Mouse (Mus musculus) liver, embryonic 12.5 days (tissue): ENCODE results near the gene Acta2. TPM values are rescaled to one million over a fixed set of nuclear protein-coding genes. Genes with fewer than 3 reads are reported as not detected.
"Not testable (repeated sequence)": the region's sequence is repeated elsewhere in the genome, so short reads cannot be mapped to it uniquely, and the experiment has no call there.

Experiments used
- ATAC-seq: fragments of 200-750 bp; cut with Nextera tagmentation; 2 replicates; pipeline ENCODE4 v1.8.0; 2017; ENCODE audit warnings: moderate number of reproducible peaks, mild to moderate bottlenecking, moderate library complexity
- H3K27ac ChIP-seq: fragments of 300-500 bp; sonication (generic); 2 replicates; pipeline ENCODE4 v1.5.1; 2016; ENCODE audit warnings: mild to moderate bottlenecking
- H3K27me3 ChIP-seq: fragments of 300-500 bp; sonication (generic); replicated peaks from 2 replicates; pipeline ENCODE4 v1.6.1; 2016; ENCODE audit warnings: mild to moderate bottlenecking, moderate library complexity
- H3K36me3 ChIP-seq: fragments of 300-500 bp; sonication (generic); 2 replicates; pipeline ENCODE4 v1.6.1; 2016; ENCODE audit warnings: mild to moderate bottlenecking, moderate library complexity
- H3K4me1 ChIP-seq: fragments of 300-500 bp; sonication (generic); 2 replicates; pipeline ENCODE4 v1.6.1; 2016
- H3K4me2 ChIP-seq: fragments of 300-500 bp; sonication (generic); 2 replicates; pipeline ENCODE4 v1.6.1; 2016; ENCODE audit warnings: mild to moderate bottlenecking, moderate library complexity
- H3K4me3 ChIP-seq: fragments of 300-500 bp; sonication (generic); 2 replicates; pipeline ENCODE4 v1.5.1; 2016; ENCODE audit warnings: mild to moderate bottlenecking, moderate library complexity
- H3K9ac ChIP-seq: fragments of 300-500 bp; sonication (generic); 2 replicates; pipeline ENCODE4 v1.6.1; 2016; ENCODE audit warnings: mild to moderate bottlenecking, moderate library complexity
- H3K9me3 ChIP-seq: fragments of 300-500 bp; sonication (generic); replicated peaks from 2 replicates; pipeline ENCODE4 v1.6.1; 2016; ENCODE audit warnings: mild to moderate bottlenecking, moderate library complexity
- WGBS: fragments of 180-500 bp; shearing (Covaris S2); methylation state at CpG from one replicate; pipeline ENCODE4 v1.1.7; 2016; ENCODE audit not compliant: insufficient replicate concordance; 5-methylcytosine and 5-hydroxymethylcytosine counted together
- polyA plus RNA-seq: library from polyadenylated mRNA; unstranded; fragments of >200 nt; fragmentation: Nextera tagmentation; extraction: Ambion mirVana; gene quantifications from 2 replicates; pipeline ENCODE4 v1.2.1, GENCODE M21; 2016

The Acta2 gene
- polyA plus RNA-seq, 1 experiment from 2014 or later, result 26.4 TPM

- H3K9me3 ChIP-seq, result no peaks in the 10 kb centered on the region
- H3K27ac ChIP-seq, result no peak overlapping the region
- 74% methylated on average over 5 of the region's 5 CpGs for WGBS
- no peaks in the 10 kb centered on the region for H3K27me3 ChIP-seq
- H3K9ac ChIP-seq, result no peak overlapping the region
- ATAC-seq, result no peak
- no peak overlapping the region for H3K4me2 ChIP-seq
- no peaks in the 10 kb centered on the region for H3K36me3 ChIP-seq
- H3K4me1 ChIP-seq, result peaks cover 8% of the 10 kb centered on the region; the same call in 1 of the 2 replicates
- no peak overlapping the region for H3K4me3 ChIP-seq
Observed at GRCm38 (mm10) chr19:34216956-34217355, 38.4 kb downstream of the Acta2 start.

- H3K4me2 ChIP-seq, result no peak overlapping the region
- no peak overlapping the region for H3K27ac ChIP-seq
- H3K9me3 ChIP-seq, result no peaks in the 10 kb centered on the region
- 44% methylated on average over 4 of the region's 4 CpGs for WGBS
- H3K4me1 ChIP-seq, result 0 out of 2 replicates have a peak, but pooled peaks cover 3% of the 10 kb centered on the region
- H3K36me3 ChIP-seq, result no peaks in the 10 kb centered on the region
- H3K27me3 ChIP-seq, result no peaks in the 10 kb centered on the region
- H3K4me3 ChIP-seq, result no peak overlapping the region
- ATAC-seq, result no peak
- no peak overlapping the region for H3K9ac ChIP-seq
Observed at GRCm38 (mm10) chr19:34214136-34214535, 41.3 kb downstream of the Acta2 start.

- Histone ChIP-seq H3K27ac (no peak overlapping the region), H3K9me3 (no peaks in the 10 kb centered on the region), H3K9ac (no peak overlapping the region), H3K36me3 (no peaks in the 10 kb centered on the region), H3K4me2 (no peak overlapping the region), H3K4me1 (0 out of 2 replicates have a peak, but pooled peaks cover 4% of the 10 kb centered on the region), H3K4me3 (no peak overlapping the region), H3K27me3 (no peaks in the 10 kb centered on the region)
- ATAC-seq, result no peak
Observed at GRCm38 (mm10) chr19:34213251-34213645, 42.1 kb downstream of the Acta2 start.

GRCm38 (mm10) chr19:34212489-34213250 lies 42.7 kb downstream of the Acta2 start:
- Histone ChIP-seq H3K9ac (no peak overlapping the region), H3K36me3 (no peaks in the 10 kb centered on the region), H3K27ac (no peak overlapping the region), H3K4me3 (no peak overlapping the region), H3K4me2 (no peak overlapping the region), H3K4me1 (0 out of 2 replicates have a peak, but pooled peaks cover 4% of the 10 kb centered on the region), H3K9me3 (no peaks in the 10 kb centered on the region), H3K27me3 (no peaks in the 10 kb centered on the region)
- ATAC-seq, result no peak
- WGBS, result 69% methylated on average over 12 of the region's 12 CpGs

DNA sequence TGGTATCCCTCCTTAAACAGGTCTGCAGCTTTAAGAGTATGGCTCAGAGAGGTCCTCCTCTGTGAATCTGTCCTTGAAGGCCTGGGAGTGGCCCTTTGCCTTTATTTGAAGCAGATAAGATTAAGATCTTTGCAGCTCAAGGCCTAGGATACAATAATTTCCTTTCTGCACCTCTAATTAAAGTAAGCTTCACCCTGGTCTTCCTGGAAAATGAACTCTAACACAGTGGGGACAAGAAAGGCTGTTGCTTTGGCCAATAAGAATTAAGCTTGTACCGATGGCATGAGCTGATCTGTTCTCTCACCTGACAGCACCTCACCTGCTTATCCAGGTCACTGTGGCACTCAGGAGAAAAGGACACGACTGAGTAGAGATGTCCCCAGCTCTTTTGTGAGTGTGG lies 44.5 kb downstream of the Acta2 start:
- no peaks in the 10 kb centered on the region for H3K9me3 ChIP-seq
- H3K4me3 ChIP-seq, result no peak overlapping the region
- H3K36me3 ChIP-seq, result no peaks in the 10 kb centered on the region
- H3K27ac ChIP-seq, result no peak overlapping the region
- H3K4me1 ChIP-seq, result 0 out of 2 replicates have a peak, but pooled peaks cover 4% of the 10 kb centered on the region
- H3K27me3 ChIP-seq, result no peaks in the 10 kb centered on the region
- H3K4me2 ChIP-seq, result no peak overlapping the region
- no peak overlapping the region for H3K9ac ChIP-seq
- no peak for ATAC-seq
- 57% methylated on average over 2 of the region's 2 CpGs for WGBS

DNA sequence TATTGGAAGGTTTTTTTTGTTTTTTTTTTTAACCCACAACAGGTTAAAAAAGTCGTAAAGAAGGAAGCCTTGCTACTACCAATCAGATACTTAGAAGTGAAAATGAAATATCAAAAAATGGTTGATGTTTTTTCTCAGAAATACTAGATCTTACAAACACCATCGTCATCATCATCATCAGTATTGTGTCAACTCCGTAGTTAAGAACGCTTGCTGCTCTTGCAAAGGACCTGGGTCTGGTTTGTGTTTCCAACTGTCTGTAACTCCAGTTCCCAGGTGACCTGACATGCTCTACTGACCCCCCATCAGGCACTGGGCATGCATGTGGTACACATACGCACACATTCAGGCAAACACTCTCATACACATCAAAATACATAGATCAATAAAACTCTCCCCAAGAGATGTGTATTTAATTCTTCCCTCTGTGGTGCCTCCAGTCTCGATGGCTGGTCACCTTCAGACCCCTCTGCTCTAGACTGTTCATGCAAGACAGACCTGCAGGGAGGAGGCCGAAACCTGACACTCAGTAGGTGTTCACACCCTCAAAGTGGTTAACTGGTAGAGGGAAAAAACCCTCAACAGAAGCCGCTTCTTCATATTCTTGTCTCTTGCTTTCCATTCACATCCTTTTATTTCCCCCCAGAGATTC lies 45.3 kb downstream of the Acta2 start:
- Histone ChIP-seq H3K9me3 (no peaks in the 10 kb centered on the region), H3K36me3 (no peaks in the 10 kb centered on the region), H3K4me1 (0 out of 2 replicates have a peak, but pooled peaks cover 4% of the 10 kb centered on the region), H3K4me2 (no peak overlapping the region), H3K9ac (no peak overlapping the region), H3K27me3 (no peaks in the 10 kb centered on the region), H3K4me3 (no peak overlapping the region), H3K27ac (no peak overlapping the region)
- ATAC-seq, result no peak
- 66% methylated on average over 8 of the region's 8 CpGs for WGBS

DNA sequence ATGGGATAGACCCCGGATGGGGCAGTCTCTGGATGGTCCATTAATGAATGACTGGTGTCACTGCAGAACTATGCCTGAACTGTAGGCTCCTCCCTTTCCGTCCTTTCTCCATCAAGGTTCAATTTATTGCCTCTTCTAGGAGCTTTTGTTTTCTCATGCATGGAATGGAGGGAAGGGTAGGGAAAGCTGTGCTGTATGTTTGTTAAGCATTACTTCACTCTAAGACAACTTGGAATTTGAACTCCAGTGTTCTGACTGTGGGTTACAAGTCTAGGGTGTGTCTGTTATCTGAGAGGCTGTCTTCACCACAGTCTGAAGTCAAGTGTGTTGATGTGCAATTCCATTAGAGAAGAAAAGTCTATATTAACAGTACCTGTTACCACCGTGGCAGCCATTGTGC lies 46.4 kb downstream of the Acta2 start:
- ATAC-seq, result no peak
- no peak overlapping the region for H3K9ac ChIP-seq
- no peaks in the 10 kb centered on the region for H3K9me3 ChIP-seq
- H3K4me3 ChIP-seq, result no peak overlapping the region
- no peaks in the 10 kb centered on the region for H3K36me3 ChIP-seq
- H3K27ac ChIP-seq, result no peak overlapping the region
- no peak overlapping the region for H3K4me2 ChIP-seq
- H3K27me3 ChIP-seq, result no peaks in the 10 kb centered on the region
- 64% methylated on average over 3 of the region's 3 CpGs for WGBS
- H3K4me1 ChIP-seq, result 0 out of 2 replicates have a peak, but pooled peaks cover 4% of the 10 kb centered on the region

DNA sequence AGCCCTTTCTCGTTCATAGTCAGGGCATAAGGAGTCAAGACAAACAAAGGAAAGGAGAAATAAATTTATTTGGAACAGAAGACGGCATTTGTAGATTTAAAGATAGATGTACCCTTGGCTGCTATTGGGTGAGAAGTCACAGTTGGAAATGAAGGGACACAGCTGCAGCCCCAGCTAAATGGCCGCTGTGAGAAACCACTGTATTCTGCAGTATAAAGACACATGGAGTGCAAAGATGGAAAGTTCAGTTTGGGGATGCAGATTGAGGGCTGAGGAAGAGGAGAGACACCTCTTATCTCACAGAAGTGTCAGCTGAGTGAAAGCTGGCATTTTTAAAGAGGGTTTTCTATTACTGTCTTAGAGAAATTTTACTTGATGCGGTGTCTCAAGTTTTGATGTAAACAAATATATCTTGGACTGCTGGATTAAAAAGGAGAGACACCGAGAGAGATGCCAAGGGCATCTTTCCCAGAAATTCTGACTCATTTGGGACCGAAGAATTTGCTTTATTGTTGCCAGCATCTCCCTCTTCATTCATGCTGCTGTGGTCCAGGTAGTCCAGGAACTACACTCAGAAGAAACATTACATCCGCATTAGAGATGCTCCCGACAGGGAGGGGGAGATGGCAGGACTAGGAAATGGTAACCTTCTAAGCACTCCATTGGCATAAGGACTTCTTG lies 48.5 kb downstream of the Acta2 start:
- Histone ChIP-seq H3K9me3 (no peaks in the 10 kb centered on the region), H3K4me3 (no peak overlapping the region), H3K36me3 (no peaks in the 10 kb centered on the region), H3K9ac (no peak overlapping the region), H3K4me1 (0 out of 2 replicates have a peak, but pooled peaks cover 4% of the 10 kb centered on the region), H3K4me2 (no peak overlapping the region), H3K27ac (no peak overlapping the region), H3K27me3 (no peaks in the 10 kb centered on the region)
- no peak for ATAC-seq
- 74% methylated on average over 8 of the region's 8 CpGs for WGBS

GRCm38 (mm10) chr19:34206128-34206527 lies 49.3 kb downstream of the Acta2 start:
- H3K36me3 ChIP-seq, H3K9ac ChIP-seq, H3K4me2 ChIP-seq, H3K4me1 ChIP-seq, H3K27ac ChIP-seq, ATAC-seq, H3K9me3 ChIP-seq, H3K4me3 ChIP-seq, H3K27me3 ChIP-seq: not testable (repeated sequence)
- WGBS, result 53% methylated on average over 4 of the region's 4 CpGs

DNA sequence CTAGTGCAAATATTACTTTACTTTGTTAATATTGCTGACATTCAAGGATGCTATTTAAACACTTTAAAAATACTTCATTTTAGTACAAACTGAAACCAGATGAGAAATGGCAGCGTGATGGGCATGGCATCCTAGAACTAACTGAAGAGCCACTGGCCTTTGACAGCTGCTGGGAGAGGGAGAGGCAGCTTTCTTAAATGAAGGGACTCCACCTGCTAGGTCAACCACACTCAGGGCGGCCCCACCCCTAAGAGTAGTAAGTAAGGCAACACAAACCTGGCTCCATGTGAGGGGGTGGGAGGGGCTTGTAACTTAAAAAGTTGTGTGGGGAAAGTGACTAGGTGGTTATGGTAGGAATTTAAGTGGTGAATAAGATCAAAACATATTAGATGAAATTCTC lies 52.7 kb downstream of the Acta2 start:
- 70% methylated on average over 2 of the region's 2 CpGs for WGBS
- Histone ChIP-seq H3K9me3 (no peaks in the 10 kb centered on the region), H3K27me3 (no peaks in the 10 kb centered on the region), H3K27ac (no peak overlapping the region), H3K4me3 (no peak overlapping the region), H3K4me1 (no peaks in the 10 kb centered on the region), H3K36me3 (no peaks in the 10 kb centered on the region), H3K9ac (no peak overlapping the region), H3K4me2 (no peak overlapping the region)
- ATAC-seq, result no peak

- ATAC-seq, result no peak
- WGBS, result 51% methylated on average over 2 of the region's 2 CpGs
- H3K27ac ChIP-seq, result no peak overlapping the region
- H3K4me2 ChIP-seq, result no peak overlapping the region
- no peak overlapping the region for H3K4me3 ChIP-seq
- H3K9ac ChIP-seq, result no peak overlapping the region
- H3K27me3 ChIP-seq, result no peaks in the 10 kb centered on the region
- no peaks in the 10 kb centered on the region for H3K36me3 ChIP-seq
- H3K4me1 ChIP-seq, result no peaks in the 10 kb centered on the region
- no peaks in the 10 kb centered on the region for H3K9me3 ChIP-seq
Observed at GRCm38 (mm10) chr19:34199488-34199887, 55.9 kb downstream of the Acta2 start.

DNA sequence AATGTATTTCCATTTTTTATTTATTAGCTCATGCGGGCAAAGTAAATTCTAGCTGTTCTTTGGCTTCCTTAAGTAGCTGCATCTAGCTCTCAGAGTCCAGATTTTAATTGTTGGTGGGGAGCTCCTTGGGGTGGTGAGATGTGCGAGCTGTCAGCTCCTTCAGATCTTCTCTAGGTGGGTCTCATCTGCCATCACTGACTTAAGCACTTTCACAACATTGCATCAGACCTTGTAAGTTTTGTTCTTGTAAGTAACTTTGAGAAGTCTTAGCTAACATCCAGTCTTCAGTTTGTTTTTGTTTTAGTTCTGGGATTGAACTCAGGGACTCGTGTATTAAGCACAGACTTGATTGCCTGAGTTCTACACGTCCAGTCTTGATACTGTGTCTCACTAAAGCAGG lies 56.5 kb downstream of the Acta2 start:
- Histone ChIP-seq H3K27me3 (no peaks in the 10 kb centered on the region), H3K4me2 (no peak overlapping the region), H3K36me3 (no peaks in the 10 kb centered on the region), H3K9me3 (no peaks in the 10 kb centered on the region), H3K4me3 (no peak overlapping the region), H3K27ac (no peak overlapping the region), H3K9ac (no peak overlapping the region), H3K4me1 (peaks cover 1% of the 10 kb centered on the region; the same call in 1 of the 2 replicates)
- no peak for ATAC-seq
- WGBS, result 69% methylated on average over 4 of the region's 4 CpGs
